Mouse (Mus musculus) Patski (cell line): ENCODE measurements around the gene Gm14137. TPM values are rescaled to one million over a fixed set of nuclear protein-coding genes. Genes with fewer than 3 reads are reported as not detected.

Experiments used
- ATAC-seq: fragments of 100-300 bp; one replicate; pipeline ENCODE4 v1.8.0; 2021
- CTCF ChIA-PET: fragments of 350-600 bp; sonication (Branson Sonifier 250); formaldehyde crosslinking; loops from one replicate; lab custom pipeline; 2022; ENCODE audit warnings: inconsistent platforms; lab: Charles Lee
- POLR2A ChIA-PET: fragments of 350-600 bp; sonication (Branson Sonifier 250); formaldehyde crosslinking; loops from one replicate; lab custom pipeline; 2022; ENCODE audit warnings: antibody characterized with exemption, inconsistent platforms; lab: Charles Lee
- DNase-seq: peaks from one replicate; pipeline ENCODE4 v3.0.0-alpha.2; 2011; ENCODE audit warnings: low read depth, low spot score
- H3K27me3 ChIP-seq: fragments of 371-371 bp; one replicate; pipeline ENCODE4 v1.5.1; 2021
- CTCF ChIP-seq: fragments of 100-300 bp; IDR thresholded peaks from one replicate; pipeline ENCODE4 v1.5.1; 2021
- in situ Hi-C: fragments of 300-500 bp; cut with MboI; formaldehyde crosslinking; loops from 3 replicates; pipeline ENCODE4 v1.11.1; 2018; ENCODE audit warnings: low pct_unique_long_range_greater_than_20kb, mixed read lengths
- polyA plus RNA-seq: library from polyadenylated mRNA; unstranded; gene quantifications from one replicate; pipeline ENCODE4 v1.2.3, GENCODE M21; 2021

The Gm14137 gene
- polyA plus RNA-seq, 1 experiment from 2014 or later = 6.4 TPM

DNA sequence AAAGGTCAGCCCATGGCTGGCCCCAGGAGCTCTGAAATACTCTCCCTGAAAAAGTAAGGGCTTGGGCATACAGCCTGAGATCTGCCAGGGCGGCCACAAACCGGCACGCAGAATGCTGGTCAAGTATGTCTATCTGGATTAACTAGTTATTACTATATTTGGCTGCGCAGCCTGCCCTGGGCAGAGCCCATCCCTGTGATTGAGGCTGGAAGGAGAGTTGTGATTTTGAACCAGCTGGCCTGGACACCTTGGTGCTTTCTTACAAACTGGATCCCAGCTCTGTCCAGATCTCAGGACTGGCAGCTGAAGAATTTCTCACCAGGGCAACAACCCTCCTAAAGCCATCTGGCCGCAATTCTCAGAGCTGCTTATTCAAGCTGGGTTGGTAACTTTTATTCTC is 19.8 kb downstream of the Gm14137 start:
- in situ Hi-C loops = no loop called here
- no peaks in the 10 kb centered on the region for H3K27me3 ChIP-seq
- POLR2A ChIA-PET = no interaction called here
- DNase-seq (no peak), ATAC-seq (no peak)
- CTCF ChIA-PET = interaction anchor here (1.1 to 1.3 kb wide), 2 partner anchors 9 to 94 kb away, joined by 4 to 5 read pairs; partner anchors contain the start of gene Vps18
- TF ChIP-seq CTCF = no peak

DNA sequence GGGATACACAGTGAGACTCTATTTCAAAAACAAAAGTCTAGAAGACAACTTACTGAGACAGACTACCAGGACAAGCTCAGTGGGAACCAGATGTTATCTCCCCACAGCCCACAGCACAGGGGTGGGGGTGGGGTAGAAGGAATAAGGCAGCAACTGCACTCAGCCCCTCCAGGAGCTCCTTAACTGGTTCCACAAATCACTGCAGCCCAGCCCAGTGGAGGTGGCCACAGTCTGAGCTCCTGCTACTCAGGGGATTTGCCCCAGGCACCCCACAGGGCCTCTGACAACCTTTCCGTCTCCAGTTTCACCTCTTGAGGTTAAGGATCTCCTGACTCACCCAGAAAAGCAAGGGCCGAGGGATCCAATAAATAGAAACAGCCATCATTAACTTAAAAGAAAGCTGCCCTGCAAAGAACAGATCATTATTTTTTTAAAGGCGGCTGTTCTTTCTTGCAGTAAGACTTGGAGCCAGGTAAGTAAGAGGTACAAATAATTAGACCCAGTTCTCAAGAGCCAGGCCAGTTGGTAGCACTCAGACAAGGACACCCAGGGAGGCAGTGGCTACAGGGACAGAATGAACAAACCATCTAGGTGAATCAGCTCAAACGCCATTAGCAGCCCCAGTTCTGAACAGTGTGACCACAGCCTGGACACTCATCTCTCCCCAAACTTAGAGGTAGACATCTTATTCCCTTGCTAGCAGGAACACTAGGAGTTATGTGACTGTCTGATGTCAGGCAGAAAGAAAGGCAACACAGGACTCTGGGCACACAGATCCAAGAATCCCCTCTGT is 22.2 kb downstream of the Gm14137 start:
- no peak for ATAC-seq
- in situ Hi-C loops = no loop called here
- TF ChIP-seq CTCF = no peak
- no peaks in the 10 kb centered on the region for H3K27me3 ChIP-seq
- ChIA-PET CTCF (interaction anchor here (1.0 to 1.2 kb wide), 3 partner anchors 18 to 74 kb away, joined by 3 read pairs; no protein-coding TSS in a partner anchor), POLR2A (interaction anchor here (0.6 kb wide), 1 partner anchor 282 kb away, joined by 5 read pairs; no protein-coding TSS in a partner anchor)
- no peak for DNase-seq

DNA sequence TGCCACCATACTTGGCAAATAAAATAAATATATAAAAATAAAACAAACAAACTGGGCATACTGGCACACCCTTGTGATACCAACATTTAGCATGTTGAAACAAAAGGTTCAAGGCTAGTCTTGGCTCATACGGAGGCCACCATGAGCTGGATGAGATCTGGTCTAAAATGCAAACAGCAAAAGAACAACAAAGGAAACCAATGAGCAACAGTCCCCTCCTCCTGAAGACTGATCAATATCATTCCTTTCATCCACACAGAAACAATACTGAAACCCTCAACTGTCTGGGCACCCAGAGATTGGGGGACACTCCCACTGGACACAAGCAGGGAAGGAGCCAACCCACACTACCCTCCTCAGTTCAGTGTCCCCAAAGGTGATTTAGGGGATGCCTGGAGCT is 23.2 kb downstream of the Gm14137 start:
- no peaks in the 10 kb centered on the region for H3K27me3 ChIP-seq
- ATAC-seq (no peak), DNase-seq (no peak)
- ChIA-PET CTCF (no interaction called here), POLR2A (no interaction called here)
- in situ Hi-C loops = no loop called here
- no peak for TF ChIP-seq CTCF

- CTCF ChIA-PET = no interaction called here
- no peak for ATAC-seq
- no peak for TF ChIP-seq CTCF
These were observed 23.7 kb downstream of the Gm14137 start for GRCm38 (mm10) chr2:119198049-119198448.

GRCm38 (mm10) chr2:119198934-119199333 is 24.6 kb downstream of the Gm14137 start:
- TF ChIP-seq CTCF = no peak
- no peaks in the 10 kb centered on the region for H3K27me3 ChIP-seq
- ATAC-seq (no peak), DNase-seq (no peak)
- POLR2A ChIA-PET = no interaction called here
- CTCF ChIA-PET = no interaction called here
- in situ Hi-C loops = no loop called here

More at GRCm38 (mm10) chr2:119198049-119198448, 23.7 kb downstream of the Gm14137 start:
- H3K27me3 ChIP-seq = no peaks in the 10 kb centered on the region
- in situ Hi-C loops = no loop called here
- DNase-seq = no peak
- POLR2A ChIA-PET = no interaction called here

- no peak for DNase-seq
- no peaks in the 10 kb centered on the region for H3K27me3 ChIP-seq
- CTCF ChIA-PET = interaction anchor here (0.9 to 2.6 kb wide), 4 partner anchors 9 to 105 kb away, joined by 3 to 6 read pairs (median 4); no protein-coding TSS in a partner anchor
- in situ Hi-C loops = loop anchor here (10.0 kb wide), 1 partner anchor 82 kb away; the partner anchor contains the start of gene Vps18
- no peak for ATAC-seq
- POLR2A ChIA-PET = no interaction called here
- TF ChIP-seq CTCF = no peak
These were observed 28.7 kb downstream of the Gm14137 start for GRCm38 (mm10) chr2:119202914-119203453.

DNA sequence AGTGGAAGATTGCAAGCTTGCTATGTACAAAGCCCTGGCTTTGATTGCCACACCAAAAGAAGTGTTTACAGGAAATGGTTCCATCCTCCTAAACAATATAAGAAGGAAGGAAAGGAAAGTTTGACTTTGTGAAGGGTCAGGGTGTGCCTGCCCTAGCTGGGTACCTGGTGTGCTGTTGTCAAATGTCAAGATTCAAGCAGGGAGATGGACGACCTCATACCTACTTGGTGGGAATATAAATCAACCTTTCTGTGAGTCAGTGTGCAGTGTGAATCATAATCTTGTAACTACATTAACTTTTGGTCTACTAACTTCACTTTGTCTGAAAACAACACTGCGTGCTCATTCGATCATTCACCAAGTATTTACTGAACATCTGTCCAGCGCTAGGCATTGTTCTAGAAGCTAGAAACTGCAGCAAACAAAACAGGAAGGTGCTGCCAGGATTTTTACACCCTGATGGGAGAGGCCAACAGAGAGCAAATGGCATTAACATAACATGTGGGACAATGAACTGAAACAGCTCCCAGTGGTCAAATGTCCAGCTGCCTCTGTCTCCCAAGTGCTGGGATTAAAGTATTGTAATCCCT is 29.7 kb downstream of the Gm14137 start:
- CTCF ChIA-PET = interaction anchor here (1.2 to 2.6 kb wide), 4 partner anchors 10 to 104 kb away, joined by 3 to 6 read pairs (median 4); no protein-coding TSS in a partner anchor
- no peak for ATAC-seq
- in situ Hi-C loops = loop anchor here (10.0 kb wide), 1 partner anchor 81 kb away; the partner anchor contains the start of gene Vps18
- POLR2A ChIA-PET = no interaction called here
- TF ChIP-seq CTCF = no peak
- no peaks in the 10 kb centered on the region for H3K27me3 ChIP-seq
- no peak for DNase-seq

DNA sequence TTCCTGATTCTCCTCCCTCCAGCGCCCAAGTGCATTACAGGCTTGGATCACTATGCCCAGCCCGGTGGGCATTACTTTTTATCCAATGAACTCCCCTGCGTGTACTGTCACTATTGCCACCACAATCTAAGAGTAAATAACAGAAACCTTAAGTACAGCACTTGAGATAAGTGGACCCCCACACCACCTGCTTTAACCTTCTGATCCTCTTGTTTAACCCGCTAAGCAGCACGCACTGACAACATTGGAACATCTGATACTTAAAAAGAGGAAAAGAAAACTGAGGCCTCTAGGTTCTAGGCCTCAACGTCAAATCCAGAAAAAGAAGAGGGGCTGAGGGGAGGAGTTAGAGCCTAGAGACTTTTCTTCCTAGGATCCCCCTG is 33.6 kb downstream of the Gm14137 start:
- no peak for TF ChIP-seq CTCF
- CTCF ChIA-PET = no interaction called here
- ATAC-seq (no peak), DNase-seq (no peak)
- POLR2A ChIA-PET = no interaction called here
- in situ Hi-C loops = loop anchor here (10.0 kb wide), 1 partner anchor 77 kb away; the partner anchor contains the start of gene Vps18
- H3K27me3 ChIP-seq = no peaks in the 10 kb centered on the region

- peak; percentile 92 for ATAC-seq
- ChIA-PET CTCF (interaction anchor here (1.2 kb wide), 1 partner anchor 15 kb away, joined by 3 read pairs; no protein-coding TSS in a partner anchor), POLR2A (interaction anchor here (1.1 kb wide), 1 partner anchor 10 kb away, joined by 4 read pairs; no protein-coding TSS in a partner anchor)
- peak; percentile 83 for DNase-seq
- no peak for TF ChIP-seq CTCF
- H3K27me3 ChIP-seq = no peaks in the 10 kb centered on the region
- in situ Hi-C loops = loop anchor here (10.0 kb wide), 1 partner anchor 76 kb away; the partner anchor contains the start of gene Vps18
These were observed 34.3 kb downstream of the Gm14137 start, which contains the start of the genes Zfyve19 and Dnajc17 for GRCm38 (mm10) chr2:119208344-119209175. Zfyve19 (plus strand) TSS chr2:119208617. Dnajc17 (minus strand) TSS chr2:119208795.
